Mouse (Mus musculus): Measurements from ENCODE around the gene Chrna1.

Chrna1 gene

DNA sequence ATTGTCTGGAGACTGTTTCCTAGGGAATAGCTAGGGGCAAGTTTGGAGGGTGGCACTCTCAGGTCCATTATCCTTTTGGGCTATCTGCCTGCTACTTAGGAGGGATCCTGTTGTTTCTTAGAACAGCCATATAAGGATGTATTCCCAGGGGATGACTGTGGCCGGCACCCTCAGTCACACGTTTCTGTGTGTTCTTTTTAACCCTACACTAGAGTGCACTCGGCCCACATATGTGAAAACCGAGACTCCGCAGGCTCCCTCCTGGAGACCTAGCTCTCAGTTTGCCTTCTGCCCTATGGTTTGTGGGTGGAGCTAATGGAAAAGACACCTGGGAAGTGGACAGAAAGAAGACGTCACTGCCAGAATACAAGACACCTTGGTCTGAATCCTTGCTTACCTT lies 11.1 kb upstream of the Chrna1 start:
- no peak for DNase-seq (ENCODE audit: low spot score)

DNA sequence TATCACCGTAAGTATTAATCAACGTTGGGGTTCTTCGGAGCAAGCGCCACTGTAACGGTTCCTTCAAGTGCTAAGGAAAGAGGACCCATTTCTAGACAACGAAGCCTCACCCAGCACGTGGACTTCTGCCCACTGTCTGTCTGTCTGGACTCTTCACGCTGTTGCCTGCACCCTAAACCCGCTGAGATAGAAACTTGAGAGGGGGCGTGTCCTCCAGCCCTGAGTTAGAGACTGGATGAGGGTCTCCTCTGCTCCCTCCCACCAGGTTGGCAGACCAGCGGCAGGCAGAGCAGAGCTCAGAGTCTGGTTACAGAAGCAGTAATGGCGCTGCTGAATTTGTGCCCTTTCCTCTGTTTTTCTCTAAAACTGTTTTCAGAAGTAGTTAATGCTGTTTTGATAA lies 10.0 kb upstream of the Chrna1 start:
- DNase-seq (ENCODE audit: low spot score), result no peak

DNA sequence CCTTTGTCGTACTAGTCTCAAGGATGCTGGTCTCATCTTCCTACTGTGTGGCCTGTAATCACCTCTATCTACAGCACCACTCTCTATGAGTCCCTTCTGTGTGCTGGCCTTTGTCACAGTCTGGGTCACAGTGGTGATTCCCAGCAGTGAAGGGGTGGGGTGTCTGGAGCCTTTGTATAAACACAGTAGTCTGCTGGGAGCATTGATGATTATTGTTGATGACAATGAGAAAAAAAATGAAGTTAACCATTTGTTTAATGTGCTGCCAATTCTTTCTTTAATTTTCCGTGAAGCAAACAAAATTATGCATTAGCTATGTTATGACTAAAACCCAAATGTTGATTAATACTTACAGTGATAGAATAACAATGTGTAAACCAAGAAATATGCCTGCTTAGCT lies 8.8 kb upstream of the Chrna1 start:
- no peak for DNase-seq (ENCODE audit: low spot score)

DNA sequence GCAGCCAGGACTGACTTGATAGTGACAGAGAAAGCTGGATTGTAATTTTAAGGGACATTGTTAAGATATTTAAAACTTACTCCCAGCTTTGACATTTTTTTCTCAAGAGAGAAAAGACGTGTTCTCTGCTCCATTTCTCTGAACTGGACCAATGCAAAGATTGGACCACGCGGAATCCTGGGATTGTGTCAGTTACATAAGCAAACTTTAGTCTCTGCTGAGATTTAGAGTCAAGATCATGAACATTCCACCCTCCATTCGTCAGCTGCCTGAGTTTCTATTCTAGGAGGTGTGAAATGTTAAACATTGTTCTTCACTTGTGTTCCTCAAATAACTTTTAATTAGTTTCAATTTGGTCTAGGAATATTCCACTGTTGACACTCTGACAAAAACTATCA lies 7.0 kb upstream of the Chrna1 start:
- no peak for DNase-seq (ENCODE audit: low spot score)

DNA sequence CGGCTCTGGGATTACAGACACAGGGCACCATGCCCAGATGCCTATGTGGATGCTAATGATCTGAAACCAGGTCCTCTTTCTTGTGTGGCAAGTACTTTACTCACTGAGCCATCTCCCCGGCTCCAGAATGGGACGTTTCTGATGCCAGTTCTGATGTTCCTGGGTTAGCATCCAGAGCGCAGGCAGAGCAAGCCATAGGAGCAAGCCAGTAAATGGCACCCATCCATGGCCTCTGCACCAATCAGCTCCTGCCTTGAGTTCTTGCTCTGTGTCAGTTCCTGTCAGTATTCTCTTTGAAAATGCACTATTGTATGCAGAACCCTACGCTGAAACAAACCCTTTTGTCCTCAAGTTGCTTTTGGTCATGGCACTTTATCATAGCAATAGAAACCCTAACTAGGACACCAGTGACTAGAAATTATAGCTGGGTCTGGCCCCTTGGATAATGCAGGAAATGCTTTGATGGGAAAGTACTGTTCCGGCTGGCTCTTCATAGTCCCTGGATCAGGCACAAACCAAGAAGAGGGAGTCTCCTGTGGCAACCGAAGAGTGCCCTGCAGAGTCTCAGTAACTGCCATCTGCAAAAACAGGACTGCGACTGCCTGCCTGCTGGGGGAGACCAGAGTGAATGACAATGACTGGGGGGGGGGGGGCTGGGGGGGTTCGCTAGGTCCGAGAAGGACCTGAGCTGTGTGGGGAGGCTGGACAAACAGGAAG lies 6.4 kb upstream of the Chrna1 start:
- no peak for DNase-seq (ENCODE audit: low spot score)

DNA sequence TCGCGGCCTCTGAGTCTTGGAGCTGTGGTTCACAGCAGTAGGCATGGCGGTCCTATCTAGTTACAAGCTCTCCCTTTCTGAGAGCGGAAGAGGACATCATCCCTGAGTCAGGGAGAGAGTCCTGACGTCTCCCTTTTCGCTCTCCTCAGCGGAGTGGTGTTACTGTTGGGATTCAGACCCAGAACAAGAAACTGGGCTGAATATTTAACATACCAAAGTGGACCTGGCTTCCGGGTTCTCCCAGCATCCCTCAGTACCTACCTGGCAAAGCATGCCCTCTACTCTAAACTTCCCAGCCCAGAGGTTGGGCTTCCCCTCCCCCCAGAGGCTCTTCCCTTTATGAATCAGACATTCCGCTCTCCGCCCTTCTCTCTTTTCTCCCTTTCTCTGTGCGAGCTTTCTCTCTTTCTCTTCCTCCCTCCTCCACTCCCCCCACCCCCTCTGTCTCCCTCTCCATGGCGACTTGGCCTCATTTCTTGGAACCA lies 5.3 kb upstream of the Chrna1 start:
- DNase-seq (ENCODE audit: low spot score), result no peak

DNA sequence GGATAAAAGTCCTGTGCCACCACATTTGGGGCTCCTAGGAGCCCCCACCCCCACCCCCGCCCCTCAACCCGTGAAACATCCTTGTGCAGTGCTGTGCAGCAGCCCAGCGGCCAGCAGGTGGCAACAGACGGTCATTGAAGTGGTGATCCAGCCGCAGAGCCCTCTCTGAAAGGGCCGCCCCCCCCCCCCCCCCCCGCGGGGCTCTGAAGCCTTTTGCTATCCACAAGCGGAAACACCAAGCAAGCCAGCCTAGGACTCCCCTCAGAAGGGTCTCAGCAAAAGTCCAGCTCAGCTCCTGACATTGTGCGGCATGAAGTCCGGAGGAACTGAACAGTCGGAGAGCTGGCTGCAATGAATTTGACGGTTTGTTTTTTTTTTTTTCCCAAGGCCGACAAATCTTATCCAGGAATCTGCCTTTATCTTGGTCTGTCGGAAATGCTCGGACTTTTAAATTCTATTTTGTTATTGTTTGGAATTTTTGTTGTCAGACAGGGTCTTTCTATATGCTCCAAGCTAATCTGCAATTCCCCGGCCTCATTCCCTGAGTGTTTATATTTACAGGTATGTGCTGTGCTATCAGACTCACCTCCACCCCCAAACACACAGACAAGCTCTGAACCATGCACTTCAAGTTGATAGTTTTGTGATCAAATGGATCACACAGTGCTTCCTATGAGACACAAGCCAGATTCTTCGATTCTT lies 4.7 kb upstream of the Chrna1 start:
- peak; percentile 27 for DNase-seq (ENCODE audit: low spot score)

DNA sequence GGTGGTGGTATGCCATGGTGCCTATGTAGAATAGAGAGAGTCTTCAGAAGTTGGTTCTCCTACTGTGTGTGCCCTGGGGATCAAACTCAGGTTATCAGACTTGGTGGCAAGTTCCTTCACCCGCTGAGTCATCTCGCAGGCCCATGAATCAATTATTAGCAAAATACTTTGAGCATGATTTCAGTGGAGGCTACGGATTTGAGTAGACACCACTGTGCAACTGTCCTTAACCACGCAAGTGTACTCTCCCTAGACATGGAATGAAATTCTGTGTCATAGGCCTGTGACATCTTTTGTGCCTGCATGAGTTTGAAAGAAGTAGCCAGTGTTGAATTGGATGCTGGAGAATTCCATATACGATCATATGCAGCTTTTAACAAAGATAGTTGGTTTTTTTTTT lies 582 bp upstream of the Chrna1 start:
- DNase-seq (ENCODE audit: low spot score), result no peak

DNA sequence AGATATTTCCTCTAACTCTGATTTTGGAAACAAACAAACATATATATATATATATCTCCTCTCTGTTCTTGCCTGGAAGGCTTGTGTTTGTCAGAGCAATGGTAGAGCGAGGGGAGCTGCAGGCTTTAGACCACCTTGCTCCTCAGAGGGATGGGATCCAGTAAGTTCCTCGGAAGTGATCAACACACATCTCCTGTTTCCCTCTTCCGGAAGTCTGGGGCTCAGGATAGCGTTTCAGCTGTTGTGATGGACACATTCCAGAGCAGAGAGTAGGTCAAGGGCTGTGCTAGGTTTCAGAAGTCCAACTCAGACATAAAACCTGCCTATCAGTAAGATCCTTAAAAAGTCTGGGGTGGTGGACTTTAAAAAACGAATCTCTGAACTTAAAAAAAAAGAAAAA lies 970 bp downstream of the Chrna1 start:
- no peak for DNase-seq (ENCODE audit: low spot score)

DNA sequence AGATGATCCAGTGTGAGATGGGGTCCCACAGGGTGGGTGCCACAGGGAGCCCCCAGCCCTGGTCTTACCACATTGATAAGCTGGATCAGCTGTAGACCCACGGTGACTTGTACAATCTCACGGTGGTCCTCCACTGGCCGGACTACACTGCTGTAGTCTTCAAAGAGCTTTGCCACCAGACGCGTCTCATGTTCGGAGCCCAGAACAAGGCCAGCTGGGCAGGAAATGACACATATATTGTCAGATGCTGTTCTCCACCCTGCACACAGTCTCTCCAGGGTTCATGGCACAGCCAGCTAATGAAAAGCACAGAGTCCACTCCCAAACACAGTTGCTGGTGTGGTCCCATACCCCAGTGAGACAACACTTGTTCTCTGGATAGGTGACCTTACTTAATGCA lies 5.7 kb downstream of the Chrna1 start:
- no peak for DNase-seq (ENCODE audit: low spot score)

DNA sequence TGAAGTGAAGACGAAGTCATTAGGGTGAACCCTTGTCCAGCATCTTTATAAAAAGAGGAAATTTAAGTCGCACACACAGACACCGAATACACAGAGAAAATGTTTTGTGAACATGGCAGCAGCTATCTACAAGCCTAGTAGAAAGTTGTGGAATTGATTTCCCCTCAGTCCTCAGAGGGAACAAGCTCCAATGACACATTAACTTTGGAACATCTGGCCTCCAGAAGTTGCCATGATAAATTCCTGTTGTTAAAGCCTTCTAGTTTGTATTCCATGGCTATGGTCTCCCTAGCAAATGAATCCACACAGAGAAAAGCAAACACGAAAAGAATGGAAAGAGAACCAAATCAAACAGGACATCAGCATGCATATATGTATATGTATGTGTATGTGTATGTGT lies 6.6 kb downstream of the Chrna1 start:
- no peak for DNase-seq (ENCODE audit: low spot score)

DNA sequence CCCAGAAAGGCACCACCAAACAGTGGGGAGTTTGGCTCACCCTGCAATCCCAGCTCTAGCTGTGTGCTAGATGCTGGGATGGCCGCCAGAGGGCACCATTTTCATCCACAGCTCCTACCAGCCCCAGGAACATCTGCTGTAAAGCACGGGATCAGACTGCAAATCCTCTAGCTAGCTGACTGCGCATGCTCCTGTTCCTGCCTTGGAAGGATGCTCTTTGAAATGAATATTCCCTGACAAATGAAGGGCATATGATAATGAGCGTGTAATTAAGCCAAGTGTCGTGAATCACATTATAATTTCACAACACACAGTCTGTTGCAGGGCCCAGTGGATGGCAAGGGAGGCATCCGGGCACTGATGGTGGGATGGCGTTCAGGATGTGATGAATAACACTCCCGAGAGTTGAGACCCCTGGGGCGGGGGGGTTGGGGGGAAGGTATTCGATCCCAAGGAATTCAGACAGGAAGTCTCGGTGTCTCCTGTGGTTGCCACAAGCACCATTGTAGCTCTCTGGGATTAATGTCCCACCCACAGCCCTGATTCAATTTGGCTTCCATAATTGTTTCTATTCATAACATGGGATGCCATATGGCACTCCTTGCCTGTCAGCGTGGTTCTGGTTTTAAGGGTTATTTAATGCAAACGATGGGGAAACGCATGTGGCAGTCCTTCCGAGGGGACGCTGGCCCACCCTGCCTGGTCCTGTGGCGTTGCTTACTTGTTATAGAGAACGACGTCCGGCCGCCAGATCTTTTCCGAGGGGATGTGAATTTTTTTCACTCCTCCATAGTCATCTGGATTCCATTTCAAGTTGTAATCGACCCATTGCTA lies 7.4 kb downstream of the Chrna1 start:
- peak; percentile 70 for DNase-seq (ENCODE audit: low spot score)

DNA sequence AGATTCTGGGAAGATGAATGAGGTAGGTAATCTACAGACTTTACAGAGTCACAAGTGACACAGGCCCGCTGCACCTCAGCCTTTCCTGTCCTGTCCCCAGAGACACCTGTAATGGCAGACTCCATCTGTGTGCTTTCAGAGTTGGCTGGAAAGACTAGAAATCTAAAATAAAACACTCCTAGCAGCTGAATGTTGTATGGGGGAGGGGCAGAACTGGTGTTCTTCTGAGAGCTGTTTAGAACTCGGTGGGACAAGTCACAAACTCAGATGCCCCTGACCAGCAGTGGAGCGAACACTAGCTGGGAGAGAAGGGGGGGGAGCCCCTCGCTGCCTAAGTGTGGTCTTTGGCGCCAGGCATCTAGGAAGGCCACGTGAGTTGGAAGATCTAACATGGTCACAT lies 8.2 kb downstream of the Chrna1 start:
- no peak for DNase-seq (ENCODE audit: low spot score)

DNA sequence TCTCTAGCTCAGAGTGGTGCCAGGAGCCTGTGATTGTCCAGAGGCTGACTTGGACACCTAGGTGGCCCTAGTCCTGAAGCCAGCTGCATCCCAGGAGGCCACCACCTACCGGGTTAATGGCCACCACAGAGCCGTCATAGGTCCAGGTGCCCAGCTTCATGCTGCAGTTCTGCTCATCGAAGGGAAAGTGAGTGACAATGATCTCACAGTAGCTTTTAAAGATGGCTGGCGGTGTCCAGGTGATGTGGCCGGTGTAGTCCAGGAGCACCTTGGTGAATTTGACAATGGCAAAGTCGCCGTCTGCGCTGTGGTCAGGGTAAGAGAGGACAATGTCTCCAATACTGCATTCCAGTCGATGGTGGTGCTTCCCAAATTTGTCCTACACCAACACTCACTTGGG lies 8.8 kb downstream of the Chrna1 start:
- DNase-seq (ENCODE audit: low spot score), result no peak

DNA sequence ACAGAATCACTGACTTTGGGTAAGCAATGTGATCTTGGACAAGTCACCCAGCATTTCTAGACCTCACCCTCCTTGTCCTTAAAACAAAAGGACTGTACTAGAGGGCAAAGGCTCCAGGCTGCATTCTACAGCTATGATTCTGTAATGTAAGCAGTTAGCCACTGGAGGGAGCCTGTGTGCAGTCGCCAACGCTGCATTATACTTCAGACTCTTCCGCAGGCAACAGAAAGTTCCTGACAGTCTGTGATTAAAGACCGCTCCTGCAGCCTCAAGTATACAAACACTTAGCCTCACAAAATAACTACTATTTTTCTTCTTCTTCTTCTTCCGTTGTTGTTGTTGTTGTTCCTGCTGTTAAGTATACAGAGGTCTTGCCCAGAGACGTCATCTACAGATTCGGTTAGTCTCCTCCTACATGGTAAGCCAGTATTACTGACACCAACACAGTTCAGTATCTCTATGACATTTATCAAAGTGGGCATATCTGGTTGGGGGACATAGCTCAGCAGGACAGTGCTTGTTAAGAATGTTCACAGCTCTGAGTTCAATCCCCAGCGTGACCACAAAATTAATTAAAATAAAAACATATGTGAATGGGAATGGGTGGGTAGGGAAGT lies 13.0 kb downstream of the Chrna1 start:
- no peak for DNase-seq (ENCODE audit: low spot score)

DNA sequence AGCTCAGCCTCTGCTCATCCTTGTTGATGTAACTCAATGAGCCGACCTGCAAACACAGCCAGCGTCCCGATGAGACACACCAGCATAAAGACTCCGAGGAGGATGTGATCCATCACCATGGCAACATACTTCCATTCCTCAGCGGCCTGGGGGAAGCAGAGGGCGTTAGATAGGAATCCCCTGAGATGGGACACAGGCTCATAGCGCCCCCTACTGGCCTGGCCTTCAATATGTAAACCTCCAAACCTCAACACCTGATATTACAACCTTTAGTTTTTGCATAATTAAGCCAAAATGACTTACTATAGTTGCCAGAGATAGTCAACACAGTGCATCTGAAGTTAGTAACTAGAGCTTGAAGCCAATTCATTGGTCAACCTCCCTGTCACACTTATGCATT lies 14.0 kb downstream of the Chrna1 start:
- DNase-seq (ENCODE audit: low spot score), result peak; percentile 49

DNA sequence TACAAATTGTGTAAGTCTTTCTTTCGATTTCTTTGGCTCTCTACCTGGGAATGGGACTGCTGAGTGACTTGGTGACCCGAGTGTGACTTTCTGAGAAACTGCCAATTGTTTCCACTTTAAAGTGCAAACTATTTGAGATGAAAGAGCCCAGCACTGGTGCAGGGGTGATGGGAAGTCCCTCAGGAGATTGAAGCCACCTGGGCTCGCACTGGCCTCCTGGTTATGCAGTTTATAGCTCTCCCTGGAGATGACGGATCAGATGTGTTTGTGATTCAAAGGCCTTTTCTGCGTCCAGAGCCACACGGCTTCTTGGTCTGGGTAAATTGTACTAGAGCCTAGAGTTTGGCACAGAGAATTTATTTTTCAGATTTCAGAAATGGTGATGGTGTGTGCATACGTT lies 16.4 kb downstream of the Chrna1 start:
- no peak for DNase-seq (ENCODE audit: low spot score)

DNA sequence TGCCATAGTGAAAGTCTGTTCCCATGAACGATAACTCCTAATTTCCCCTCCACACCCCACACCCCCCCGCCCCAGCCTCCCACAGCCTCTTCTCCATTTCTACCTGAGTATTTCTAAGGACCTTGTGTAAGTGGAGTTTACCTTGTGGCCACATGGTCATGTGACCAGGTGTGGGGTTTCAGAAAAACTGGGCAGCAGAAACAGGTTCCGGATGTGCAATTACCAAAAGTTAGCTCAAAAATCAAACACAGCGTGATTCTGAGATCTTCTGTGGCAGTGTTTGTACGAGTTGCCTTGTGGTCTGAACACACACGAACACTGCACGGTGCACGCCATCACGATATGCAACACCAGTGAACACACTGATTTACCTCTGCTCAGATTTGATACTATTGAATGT lies 17.5 kb downstream of the Chrna1 start:
- DNase-seq (ENCODE audit: low spot score), result no peak

DNA sequence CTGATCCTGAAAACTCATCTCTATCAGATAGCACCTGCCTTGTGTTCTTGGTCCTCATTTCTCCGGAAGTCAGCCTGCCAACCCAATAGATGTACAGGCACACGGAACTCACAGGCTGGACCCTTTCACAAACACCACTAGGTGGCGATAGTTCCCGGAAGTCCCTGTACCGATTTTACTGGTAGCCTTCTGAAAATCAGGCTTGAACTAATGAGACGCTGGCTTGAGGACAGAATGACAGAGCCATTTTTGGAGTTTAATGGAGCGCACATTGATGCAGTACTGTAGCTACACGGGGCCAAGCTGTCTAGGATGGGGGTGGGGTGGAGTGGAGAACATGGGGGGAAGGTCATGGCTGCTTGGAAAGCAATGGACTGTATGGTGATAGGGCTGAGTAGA lies 18.5 kb downstream of the Chrna1 start:
- no peak for DNase-seq (ENCODE audit: low spot score)

DNA sequence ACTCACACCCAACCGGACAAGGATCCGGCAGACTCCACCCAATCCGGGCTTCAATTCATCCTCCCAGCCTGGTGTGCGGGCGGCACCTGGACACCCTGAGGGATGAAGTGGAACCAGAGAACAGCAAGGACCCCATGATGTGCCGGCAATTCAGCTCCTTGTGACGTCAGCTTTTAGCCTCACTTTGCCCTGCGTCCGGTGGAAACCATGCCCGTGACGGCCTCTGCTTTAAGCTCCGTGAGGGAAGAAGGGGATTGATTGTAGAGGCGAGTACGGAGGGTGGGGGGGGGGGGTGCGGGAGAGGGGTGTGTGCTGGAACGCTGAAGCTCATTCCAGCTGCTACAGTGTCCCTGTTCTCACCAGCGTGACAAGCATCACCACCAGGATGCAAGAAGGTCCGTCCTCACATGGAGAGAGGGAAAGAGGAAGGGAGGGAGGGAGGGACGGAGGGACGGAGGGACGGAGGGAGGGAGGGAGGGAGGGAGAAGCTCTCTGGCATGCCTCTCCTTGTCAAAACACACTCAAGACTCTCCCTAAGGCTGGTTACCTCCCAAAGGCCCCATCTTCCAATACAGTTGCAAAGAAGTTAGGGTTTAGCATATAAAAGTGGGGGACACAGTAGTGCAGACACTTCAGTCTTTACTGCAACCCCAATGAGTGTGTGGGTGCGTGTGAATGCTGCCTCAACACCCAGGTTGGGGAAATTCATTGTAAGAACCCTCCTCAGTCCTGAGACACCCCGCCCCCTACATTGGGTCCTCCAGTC lies 19.1 kb downstream of the Chrna1 start:
- no peak for DNase-seq (ENCODE audit: low spot score)

DNA sequence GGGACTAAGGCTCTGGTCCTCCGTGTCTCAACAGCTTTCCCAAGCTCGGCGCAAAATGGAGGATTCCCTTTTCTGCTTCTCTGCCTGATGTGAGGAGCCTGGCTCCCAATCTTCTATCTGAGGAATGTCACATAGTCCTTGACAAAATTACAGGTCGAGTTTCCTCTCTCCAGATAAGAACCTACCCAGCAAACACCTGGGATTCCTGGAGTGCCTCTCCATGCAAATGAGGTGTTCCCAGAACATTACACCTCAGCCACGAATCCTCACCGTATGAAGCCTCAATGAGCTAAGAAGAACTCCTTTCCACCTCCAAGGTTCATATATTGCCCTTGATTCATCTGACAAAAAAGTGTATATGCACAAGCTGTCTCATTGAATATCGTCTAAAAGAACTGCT lies 19.7 kb downstream of the Chrna1 start:
- no peak for DNase-seq (ENCODE audit: low spot score)

DNA sequence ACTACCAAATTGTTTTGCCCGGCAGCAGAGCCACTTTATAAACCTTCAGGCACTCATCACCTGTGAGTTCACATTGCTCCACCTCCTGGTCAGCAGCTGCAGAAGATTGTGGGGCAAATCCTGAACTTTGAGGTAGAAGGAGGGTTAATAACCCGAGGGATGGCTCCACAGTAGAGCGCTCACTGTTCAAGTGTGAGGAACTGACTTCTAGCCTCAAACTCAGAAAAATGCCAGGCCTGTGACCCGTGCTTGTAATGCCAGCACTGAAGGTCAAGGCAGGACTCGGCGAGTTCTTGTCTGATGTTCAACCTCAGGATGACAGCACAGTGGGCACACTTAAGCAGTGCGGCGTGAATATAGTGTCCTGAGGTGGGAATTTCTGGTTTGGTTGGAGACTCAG lies 22.2 kb downstream of the Chrna1 start:
- DNase-seq (ENCODE audit: low spot score), result no peak
